Mouse (Mus musculus) right cerebral cortex, postnatal 4 days (tissue): ENCODE results near the gene Cct5.

ENCODE experiments used
- DNase-seq: peaks from one replicate; pipeline ENCODE4 v3.0.0-alpha.2; 2022

Cct5 gene

DNA sequence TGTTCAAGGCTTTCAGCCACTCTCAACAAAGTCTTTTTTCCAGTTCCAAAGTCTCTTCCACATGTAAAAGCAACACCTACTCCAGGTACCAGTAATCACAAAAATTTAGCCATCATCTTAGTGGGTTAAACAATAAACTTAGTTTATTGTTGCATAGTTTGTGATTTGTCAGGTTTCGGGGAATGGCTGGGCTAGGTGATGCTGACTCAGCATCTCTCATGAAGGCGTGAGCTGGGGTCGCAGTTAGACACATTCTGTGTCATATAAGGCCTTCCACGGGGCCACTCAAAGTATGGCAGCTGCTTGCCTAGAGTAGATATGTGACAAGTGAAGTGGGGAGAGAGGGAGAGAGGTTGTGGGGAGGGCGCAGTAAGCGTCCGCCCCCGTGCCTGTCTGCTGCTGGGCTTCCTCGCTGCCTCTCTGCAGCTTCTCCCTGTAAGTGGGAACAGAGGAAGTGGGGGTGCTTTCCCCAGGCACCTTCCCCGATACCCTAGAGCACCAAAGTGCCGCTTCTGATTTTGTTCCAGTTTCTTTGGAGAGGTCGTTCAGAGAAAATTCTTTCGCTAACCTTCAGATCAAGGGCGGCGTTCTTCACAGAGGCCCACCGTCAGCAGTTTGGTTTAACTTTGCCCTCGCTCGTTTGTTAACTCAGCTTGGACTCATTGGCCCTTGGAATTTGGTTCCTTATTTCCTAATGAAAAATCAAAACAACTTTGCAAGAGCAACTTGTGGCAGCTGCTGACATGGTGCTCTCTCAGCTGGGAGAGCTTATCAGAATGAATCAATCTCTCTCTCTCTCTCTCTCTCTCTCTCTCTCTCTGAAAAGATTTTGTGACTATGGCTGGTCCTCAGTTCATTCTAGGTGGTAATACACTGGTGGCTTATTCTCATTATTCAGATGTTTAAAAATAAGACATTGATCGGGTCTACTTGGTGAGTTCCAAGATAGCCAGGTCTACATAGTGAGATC is 37.7 kb downstream of the Cct5 start:
- DNase-seq, result no peak

DNA sequence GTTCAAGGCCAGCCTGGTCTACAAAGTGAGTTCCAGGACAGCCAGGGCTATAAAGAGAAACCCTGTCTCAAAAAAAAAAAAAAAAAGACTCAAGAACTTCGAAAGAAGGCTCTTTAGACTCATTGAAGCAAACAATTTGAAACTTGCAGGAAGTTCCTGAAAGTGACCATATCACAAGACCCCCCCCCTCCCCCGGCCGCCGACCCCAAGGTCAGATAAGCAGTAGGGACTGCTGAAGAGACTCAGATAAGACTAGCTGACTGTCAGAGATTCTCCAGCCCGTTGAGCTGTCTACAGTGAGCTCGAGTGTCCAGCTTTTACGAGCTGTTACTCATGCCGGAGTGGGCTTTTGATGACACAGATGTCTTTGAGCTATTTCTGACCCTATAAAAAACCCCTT is 38.8 kb downstream of the Cct5 start:
- DNase-seq, result no peak

DNA sequence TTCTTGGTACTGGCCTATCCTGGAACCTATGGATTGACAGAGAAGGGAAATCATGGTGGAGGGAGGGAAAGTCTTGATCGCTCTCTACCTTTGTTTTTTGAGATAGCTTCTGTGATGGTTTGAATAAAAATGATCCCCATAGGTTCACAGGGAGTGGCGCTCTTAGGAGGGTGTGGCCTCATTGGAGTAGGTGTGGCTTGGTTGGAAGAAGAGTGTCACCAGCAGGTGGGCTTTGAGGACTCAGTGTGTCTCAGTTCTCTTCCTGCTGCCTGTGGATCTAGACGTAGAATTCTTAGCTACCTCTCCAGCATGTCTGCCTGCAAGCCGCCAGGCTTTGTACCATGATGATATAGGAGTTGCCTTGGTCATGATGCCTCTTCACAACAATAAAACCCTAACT is 39.6 kb downstream of the Cct5 start:
- no peak for DNase-seq

DNA sequence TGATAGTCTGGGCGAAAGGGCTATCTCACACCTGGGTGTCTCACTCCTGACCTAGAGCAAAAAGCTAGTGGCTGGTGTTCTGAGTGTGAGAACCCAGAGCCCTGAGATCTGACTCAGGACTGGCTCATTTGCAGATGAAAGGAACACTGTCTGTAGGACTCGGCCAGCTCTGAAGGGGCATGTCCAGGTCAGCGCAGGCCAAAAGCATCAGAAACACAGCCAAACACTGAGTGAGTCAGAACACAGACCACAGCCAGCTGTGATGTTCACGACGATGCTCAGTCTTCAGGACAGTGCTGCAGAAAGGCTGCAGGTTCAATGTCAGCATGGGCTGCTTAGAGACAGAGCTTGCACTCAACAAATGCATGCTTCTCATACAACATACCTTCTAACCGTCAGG is 40.2 kb downstream of the Cct5 start:
- DNase-seq, result no peak

DNA sequence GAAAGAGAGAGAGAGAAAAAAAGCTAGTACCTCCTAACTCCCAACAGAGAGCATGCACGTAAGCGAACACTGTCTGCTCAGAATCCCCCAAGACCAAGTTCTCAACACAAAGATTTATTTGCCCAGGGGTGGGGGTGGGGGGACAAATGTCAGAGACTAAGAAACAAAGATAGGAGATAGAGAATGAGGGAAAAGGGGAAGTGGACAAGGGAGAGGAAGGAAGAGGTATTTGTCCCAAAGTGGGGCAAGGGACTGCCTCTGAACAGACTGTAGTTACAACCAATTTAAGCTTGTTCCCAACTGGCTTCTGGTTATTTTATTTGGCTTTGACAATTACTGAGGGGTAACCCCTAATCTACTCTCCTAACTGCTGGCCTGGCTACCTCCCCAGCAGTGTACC is 46.7 kb downstream of the Cct5 start:
- no peak for DNase-seq

DNA sequence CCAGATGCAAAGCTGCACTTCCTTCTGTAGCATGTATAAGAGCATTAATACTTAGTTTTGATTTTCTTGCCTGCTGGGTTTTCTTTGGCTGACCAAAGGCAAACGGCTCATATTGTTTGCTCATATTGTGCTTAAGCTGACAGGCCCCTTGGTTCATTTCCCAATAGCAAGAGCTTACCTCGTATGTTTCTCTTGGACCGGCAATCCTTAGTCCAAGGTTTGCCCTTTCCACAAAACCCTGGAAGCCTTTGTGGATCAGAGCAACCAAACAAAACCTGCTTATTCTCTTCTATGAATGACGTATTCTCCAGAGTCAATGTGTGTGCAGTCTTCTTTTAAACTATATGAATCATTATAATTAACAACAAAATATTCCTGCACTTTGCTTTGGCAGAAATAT is 51.2 kb downstream of the Cct5 start:
- no peak for DNase-seq

DNA sequence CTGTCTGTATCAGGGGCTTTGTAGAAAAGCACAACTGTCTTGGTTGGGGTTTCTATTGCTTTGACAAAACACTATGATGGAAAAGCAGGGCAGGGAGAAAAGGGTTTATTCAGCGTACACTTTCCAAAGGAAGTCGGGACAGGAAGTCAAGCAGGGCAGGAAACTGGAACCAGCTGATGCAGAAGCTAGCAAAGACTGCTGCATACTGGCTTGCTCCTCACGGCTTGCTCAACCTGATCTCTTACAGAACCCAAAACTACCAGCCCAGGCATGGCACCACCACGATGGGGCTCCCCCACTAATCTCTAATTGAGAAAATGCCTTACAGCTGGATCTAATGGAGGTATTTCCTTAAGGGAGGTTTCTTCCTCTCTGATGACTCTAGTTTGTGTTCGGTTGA is 54.2 kb downstream of the Cct5 start:
- DNase-seq, result no peak

DNA sequence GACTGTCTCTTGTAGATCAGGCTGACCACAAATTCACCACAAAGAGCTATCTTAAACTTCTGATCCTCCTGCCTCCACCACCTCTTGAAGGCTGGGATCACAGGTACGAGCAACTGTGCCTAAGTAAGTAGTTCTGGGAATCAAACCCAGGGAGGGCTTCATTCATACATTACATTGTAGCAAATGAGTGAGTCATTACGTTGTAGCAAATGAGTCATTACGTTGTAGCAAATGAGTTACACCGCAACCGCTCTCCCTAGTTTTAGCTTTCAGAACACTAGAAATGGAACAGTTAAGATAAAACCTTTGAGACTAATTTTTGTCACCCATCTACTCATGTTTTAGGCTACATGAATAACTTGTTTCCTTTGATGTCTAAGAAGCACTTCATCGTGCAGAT is 55.3 kb downstream of the Cct5 start:
- DNase-seq, result no peak

DNA sequence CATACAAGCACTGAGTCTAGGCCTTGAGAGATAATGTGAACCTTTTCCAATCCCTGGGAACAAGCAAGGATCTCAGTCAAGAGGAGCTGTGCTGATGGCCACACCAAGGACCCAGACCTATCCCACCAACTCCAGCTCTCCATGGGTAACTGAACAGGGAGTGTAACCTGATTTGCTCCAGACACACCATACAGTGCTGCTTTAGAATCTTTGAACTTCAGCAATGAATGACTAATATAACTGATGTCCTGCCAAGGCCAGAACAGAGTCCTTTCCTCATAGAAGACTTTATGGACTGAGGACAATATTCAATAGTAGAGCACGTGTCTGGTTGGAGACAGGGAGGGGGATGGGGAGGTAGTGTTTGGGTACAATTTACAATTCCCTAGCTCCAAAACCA is 56.5 kb downstream of the Cct5 start:
- DNase-seq, result no peak

DNA sequence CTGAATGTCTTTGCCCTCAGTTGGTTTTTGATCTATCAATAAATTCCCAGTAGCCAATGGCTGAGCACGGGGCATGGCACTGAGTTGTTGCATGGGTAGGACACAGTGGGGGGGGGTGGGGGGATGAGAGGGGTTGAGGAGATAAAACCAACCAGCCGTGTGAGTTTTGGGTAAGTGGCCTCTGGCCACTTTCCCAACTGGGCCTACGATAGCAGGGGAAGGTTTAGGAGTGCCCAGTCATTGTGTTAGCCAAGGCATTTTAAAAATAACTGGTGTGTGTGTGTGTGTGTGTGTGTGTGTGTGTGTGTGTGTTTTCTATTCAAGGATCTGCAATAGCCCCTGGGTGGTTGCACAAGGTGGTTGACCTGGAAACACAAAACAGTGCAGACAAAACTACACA is 58.4 kb downstream of the Cct5 start:
- DNase-seq, result no peak

DNA sequence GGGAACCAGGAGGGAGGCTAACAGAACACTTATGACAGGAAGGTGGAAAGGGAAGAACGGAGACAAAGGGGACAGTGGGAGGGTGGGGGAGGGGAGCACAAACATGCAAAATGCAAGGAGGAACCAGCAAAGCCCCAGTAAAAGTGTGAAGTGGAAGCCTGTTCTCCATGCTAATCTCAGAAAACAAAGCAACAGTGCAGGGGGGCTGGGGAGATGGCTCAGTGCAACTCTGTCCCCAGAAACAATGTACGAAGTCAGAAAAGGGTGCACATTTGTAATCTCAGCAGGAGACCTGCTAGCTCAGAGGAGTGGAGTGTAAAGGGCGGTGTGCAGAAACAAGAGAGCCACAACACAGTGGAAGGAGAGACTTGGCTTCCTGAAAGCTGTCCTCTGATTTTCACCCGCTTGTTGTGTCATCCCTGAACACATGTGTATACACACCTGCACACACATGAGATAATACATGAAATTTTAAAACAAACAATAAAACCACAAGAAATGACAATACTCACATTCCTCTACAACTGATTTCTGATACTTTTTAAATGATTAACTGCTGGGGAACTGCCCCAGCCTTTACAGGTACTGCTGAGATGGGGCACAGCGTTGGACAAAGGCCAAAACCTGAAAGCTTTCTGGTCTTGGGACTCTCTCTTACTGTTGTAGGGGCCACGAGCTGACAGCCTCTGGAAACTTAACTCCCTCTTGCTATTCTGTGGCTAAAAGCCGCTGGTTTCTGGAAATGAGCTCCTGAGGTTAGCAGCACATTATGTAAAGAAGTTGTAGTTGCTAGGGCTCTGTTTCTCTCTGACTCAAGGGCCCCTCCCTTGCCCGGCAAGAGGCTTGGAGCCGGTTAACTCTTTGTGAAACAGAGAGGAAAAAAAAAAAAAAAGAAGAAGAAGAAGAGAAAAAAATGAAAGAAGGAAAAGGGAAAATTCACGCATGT is 59.3 kb downstream of the Cct5 start:
- DNase-seq, result no peak
